Mouse (Mus musculus) urinary bladder, postnatal 14 days (tissue): ENCODE measurements around the gene Tmem211.

ENCODE experiments used
- DNase-seq: peaks from one replicate; pipeline ENCODE4 v3.0.0; 2021; ENCODE audit warnings: low spot score

Gene Tmem211

DNA sequence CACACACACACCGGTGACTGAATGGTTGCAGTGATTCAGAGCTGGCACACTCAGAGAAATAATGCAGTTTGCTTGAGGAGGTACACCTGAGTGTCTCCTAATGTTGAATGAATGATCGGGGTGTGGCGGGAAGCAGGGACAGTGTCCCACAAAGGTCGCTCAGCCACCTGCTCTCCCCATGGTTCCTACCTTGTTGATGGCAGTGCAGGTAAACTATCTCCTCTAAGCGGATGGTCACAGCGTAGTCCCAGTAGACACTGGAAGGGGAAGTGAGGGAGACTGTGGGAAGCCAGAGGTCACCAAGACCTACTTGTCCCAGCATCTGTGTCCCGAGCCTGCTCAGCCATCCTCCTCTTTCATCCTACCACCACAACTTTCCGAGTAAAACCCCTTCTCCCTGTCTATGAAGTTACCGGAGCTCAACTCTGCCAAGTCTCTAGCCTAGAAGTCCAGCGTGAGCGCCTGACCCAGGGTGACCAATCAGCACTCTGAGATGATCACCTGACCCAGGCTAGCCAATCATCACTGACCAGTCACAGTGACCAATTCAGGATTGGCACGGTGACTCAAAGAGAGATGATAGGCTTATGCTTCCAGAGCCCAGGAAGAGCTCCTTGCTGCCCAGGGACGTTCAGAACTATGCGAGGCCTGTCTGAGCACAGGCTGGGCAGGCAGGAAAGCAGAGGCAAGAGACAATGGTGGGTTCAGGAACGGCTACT is 53.6 kb downstream of the Tmem211 start:
- DNase-seq: peak; percentile 58

DNA sequence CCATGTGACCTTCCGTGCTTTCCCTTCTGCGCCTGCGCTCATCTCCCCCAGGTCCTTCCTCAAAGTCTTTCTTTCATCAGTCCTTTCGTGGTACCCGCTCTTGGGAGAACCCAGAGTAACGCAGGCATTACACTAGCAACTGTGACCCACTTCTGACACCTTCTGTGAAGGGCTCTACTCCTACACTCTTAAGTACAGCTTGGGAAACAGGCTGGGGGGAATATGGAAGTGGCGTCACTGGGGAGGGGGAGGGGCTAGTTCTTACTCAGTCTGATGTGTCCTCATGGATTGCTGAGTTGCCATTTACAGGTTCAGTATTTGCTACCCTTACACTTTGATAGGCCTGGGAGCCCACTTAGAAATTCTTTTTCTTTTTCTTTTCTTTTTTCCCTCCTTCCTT is 54.8 kb downstream of the Tmem211 start:
- no peak for DNase-seq

DNA sequence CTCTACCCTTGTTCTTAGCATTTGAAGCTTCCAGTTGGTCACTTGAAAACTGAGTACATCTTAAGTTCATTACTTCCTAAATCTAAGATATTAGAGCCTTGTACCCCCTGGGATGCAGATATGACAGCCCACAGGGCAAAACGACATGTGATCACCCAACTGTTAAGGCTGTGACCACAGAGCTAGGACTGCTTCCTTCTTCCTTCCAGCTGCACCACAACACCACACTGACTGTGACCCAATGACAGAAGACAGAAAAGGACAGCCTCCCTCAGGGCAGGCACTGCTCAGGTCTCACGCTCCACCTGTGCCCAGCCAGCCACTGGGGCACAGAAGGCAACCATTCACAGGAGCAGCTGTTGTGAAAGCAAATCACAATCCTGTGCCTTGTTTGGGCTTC is 57.0 kb downstream of the Tmem211 start:
- no peak for DNase-seq

DNA sequence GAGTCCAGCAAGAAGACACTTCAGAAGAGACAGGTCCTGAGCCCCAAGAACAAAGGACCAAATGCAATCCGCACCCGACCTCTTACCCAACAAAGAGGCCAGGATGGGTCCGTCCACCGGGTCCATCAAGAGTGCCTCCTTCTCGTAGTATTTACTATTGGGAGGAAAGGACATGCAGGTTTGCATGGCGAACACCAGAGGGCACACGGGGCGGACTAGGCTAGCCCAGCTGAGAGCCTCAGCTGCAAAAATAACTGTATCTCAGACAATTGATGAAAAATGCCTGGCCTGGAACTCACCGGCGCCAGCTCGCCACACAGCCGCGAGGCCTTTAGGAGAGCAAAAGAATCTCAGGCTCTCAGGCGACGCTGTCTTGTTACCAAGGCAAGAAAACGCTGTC is 58.8 kb downstream of the Tmem211 start:
- no peak for DNase-seq

DNA sequence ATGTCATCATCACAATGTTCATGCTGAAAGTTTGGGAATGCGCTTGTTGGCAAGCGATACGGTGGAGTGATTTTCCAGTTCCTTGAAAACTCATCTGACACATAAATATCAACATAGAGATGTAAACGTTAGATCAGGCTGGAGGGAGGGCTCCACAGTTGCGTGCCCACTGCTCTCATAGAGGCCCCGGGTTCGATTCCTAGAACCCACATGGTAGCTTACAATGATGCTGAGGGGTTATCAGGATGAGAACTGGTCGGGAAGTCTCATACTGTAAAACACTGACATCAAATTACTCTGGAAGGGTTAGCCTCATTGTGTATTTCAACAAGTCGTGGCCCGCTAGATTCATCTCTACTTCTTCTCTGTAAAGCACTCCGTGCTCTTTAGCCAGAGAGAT is 59.3 kb downstream of the Tmem211 start:
- no peak for DNase-seq

DNA sequence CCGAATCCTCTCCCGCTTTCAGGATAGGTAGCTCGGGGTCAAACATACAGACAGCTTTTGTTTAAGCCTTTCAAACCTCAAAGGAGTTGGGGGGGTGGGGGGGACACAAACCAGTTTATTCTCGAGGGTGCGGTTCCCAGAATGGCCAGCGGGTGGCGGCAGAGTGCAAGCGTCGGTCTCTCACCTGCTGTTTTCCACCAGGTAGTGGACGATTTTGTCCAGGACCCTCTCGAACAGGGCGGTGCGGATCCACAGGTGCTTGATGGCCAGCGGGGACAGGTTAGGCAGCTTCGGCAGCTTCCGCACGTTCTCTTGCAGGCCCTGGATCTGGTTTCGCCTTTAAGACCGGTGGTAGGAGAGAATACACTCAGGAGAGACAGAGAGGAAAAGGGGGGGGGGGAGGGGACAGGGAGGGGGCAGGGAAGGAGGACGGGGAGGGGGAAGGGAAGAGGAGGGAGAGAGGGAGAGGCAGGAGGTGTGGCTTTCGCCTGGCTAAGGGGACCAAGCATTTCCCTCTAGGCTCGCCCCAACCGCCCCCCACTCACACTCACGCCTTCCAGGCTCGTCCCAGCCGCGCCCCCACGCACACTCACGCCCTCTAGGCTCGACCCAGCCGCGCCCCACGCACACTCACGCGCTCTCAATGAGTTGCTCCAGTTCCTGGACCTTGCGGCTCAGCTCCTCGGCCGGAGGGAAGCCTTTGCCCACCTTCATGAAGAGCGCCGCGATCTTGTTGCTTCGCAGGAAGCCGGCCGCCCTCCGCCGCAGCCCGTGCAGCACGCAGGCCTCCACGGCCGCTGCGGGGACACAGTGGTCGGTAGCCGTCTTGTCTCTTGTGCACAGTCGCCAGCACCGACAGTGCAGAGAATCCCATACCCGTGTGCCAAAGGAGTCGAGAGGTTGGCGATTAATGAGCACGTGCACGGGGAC is 60.1 kb downstream of the Tmem211 start:
- DNase-seq: peak; percentile 72

DNA sequence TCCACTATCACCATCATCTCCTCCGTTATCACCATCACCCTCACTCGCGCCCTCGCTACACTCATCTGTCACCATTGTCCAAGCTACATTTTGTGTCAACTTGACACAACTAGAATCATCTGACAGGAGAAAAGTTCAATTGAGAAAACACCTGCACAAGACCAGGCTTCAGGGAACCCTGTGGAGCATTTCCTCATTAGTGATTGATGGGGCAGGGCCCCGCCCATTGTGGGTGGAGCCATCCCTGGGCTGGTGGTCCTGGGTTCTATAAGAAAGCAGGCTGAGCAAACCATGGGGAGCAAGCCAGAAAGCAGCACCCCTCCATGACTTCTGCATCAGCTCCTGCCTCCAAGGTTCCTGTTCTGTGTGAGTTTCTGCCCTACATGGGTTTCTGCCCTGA is 61.1 kb downstream of the Tmem211 start:
- no peak for DNase-seq

DNA sequence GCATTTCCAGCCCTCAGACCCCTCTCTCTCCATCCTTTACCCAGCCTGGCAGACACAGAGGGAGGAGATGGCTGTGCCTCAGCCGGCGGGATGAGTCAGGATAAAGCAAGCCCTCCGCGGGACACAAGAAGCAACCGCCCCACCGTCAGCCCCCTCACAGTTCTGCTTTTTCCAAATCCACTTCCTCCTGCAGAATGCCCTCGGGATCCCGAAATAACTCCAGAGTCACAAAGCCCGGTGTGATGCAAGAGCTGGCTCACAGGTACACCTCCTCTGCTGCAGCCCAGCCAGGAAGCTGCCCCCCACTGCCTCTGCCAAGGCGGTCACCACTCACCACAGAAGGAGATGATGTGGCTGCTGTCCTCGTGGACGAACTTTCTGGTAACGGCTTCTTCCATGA is 61.8 kb downstream of the Tmem211 start:
- no peak for DNase-seq
